Mouse (Mus musculus) spleen, postnatal 0 days (tissue): ENCODE results near the gene Nr4a1. TPM values are rescaled to one million over a fixed set of nuclear protein-coding genes. Genes with fewer than 3 reads are reported as not detected.

ENCODE experiments used
- polyA plus RNA-seq: library from polyadenylated mRNA; unstranded; fragments of >200 nt; fragmentation: Nextera tagmentation; extraction: Ambion mirVana; gene quantifications from 2 replicates; pipeline ENCODE4 v1.2.1, GENCODE M21; 2015

Gene Nr4a1
- 4.1 and 4.2 TPM in 2 replicates for polyA plus RNA-seq

DNA sequence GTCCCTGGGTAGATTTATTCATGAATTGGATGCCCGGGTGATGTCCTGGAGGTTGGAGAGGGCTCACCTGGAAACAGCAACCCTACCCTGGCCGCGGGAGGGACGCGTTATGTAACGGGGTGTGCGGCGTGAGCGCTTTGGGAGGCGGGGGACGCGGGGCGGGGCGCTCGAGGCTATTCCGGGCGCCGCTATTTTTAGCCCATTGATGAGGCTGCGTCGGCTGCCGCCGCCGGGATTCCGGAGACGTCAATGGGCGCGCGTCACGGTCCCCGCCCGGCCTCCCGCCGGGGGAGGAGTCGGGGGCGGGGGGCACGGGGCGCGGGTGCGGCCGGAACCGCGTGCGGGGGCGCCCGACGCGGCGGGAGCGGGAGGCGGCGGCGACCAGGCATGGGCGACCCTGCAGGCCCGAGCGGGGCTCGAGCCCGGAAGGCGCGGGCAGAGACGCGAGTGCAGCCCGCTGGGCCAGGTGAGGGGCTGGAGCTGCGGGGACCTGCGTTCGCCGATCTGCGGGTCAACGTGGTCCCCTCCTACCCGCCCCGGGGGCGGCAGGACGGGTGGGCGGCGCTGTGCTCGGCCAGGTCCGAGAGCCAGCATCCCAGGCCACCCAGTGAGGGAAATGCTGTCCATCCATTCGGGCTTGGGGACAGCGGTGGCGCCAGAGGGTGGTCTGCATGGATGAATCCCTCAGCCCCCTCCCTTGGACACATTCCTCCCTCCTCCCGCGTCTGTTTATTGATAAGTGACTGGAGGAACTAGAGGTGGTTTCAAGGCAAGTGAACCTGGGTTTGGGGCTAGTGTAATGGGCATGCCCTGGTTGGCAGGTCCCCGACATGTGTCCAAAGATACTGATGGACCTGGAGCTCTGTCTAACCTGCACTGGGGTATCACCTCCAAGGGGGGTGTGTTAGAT lies at the start of gene Nr4a1:
Gene Nr4a1, plus strand, starts transcription at position 384 of the 910 bp plus-strand sequence.

DNA sequence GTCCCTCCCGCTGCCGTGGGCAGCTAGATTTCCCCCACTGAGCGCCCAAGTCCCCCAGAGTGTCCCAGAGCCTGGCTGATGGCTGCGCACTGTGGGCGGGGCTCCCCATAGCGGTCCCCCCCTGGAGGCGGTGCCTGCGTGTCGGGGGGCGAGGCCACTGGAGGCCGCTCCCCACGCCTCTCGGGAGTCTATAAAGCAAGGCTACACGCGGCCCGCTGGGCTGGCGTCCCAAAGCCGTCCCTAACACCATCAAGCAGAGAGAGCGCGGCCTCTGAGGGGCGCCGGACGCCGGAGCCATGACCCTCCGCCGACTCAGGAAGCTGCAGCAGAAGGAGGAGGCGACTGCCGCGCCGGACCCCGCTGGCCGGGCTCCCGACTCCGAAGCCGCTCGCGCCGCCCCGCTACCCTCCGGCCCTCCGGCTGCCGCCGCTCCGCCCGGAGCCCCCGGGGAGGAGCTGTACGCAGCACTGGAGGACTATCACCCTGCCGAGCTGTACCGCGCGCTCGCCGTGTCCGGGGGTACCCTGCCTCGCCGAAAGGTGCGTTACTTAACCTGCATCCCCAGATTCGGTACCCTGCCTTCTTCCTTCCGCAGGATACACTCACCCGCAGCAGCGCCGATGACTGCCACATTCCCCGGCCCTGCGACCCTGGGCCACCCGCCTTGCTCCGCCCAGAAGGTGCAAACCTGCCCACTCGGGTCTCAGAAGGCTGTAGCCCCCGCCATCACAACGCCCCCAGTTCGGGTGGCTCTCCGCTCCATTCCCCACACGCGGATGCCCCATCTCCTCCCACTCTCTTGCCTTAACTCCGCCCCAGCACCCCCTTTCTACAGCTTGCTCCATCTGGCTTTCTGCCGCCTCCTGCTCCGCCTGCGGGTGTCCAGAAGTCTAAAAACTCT lies 29.8 kb upstream of the Nr4a1 start, which contains the start of gene Grasp:
Gene Grasp, plus strand, starts transcription at position 183 of the 901 bp plus-strand sequence.

DNA sequence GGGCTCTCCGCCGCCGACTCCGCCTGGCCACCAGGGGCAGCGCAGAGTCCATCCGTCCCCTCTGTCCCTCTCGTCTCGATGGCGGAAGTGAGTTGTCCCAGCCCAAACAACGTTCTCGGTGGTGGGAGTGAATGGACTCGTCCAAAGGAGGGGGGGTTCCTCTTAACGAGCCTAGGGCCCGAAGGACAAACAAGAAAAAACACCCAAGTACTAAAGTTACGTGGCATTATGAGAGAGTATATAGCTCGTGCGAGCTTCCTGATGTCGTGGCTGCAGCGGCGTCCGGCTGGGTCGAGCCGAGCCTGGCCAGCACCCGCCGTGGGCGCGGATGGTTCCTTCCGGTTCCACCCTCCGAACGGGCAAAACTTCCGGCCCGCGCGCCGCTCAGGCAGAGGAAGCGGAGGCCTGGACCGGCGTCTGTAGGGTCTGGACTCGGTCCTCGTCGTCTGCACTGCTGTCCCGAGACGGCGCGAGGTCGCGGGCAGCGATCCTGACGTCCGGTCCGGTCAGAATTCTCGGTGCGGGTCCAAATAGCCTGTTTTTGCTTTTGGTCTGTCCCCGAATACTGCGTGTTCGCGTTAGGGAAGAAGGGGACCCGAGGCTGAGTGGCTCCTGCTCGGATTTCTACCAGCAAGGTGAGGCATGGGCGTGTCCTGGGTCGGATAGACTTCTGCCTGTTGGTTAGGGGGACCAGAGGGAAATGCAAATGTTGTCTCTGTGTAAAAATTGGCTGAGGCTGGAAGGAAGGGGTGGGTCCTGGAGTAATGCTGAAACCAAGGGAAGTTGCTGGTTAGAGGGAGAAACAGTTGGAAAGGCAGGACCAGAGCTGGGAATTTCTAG lies 30.1 kb downstream of the Nr4a1 start, which contains the start of gene Atg101:
Gene Atg101, plus strand, starts transcription at position 362 of the 840 bp plus-strand sequence.

DNA sequence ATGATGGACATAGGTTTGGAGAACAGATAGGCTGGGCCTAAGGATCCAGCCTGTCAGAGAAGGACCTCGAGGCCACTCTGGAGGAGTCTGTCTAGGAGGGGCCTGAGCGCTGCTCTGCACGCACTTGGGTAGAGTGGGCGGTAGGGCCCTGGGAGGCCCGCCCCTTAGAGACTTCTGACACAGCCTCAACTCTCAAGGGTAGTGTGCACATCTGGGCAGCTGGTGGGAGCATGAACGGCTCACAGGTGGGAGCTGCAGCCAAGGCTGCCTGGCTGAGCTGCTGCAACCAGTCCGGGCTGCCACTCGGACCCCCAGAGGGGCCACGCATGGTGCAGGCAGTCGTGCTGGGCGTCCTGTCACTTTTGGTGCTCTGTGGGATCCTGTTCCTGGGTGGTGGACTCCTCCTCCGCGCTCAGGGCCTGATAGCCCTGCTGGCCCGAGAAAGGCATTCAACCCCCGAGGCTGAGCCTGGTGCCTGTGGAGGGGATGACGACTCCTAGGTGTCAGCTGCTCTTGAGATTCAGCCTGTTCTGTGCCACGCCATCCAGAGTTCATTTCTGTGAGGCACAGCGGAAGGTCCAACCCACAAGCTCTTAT lies 39.1 kb downstream of the Nr4a1 start, which contains the start of gene 6030408B16Rik:
Gene 6030408B16Rik, plus strand, starts transcription at position 188 of the 597 bp plus-strand sequence.

Other genes starting within 250 kb of the Nr4a1 start
- gene Gm47841, start 206.9 kb upstream of the Nr4a1 start, polyA plus RNA-seq = not detected in 2 replicates
- gene Fignl2, start 175.7 kb upstream of the Nr4a1 start, polyA plus RNA-seq = 0.12 and 0.18 TPM in 2 replicates
- gene Ankrd33, start 138.5 kb upstream of the Nr4a1 start, polyA plus RNA-seq = not detected in 2 replicates
- 8.4 and 12.8 TPM in 2 replicates for gene Acvrl1, start 125.7 kb upstream of the Nr4a1 start, polyA plus RNA-seq
- gene Acvr1b, start 80.2 kb upstream of the Nr4a1 start, polyA plus RNA-seq = 1.4 and 2.3 TPM in 2 replicates
- gene Grasp, start 30.1 kb upstream of the Nr4a1 start, polyA plus RNA-seq = 1.0 and 1.8 TPM in 2 replicates
- gene Atg101, start 30.0 kb downstream of the Nr4a1 start, polyA plus RNA-seq = 41.2 and 46.5 TPM in 2 replicates
- gene 6030408B16Rik, start 38.9 kb downstream of the Nr4a1 start, polyA plus RNA-seq = 4.9 and 7.6 TPM in 2 replicates
- gene Krt80, start 115.9 kb downstream of the Nr4a1 start, polyA plus RNA-seq = 1.0 and 1.7 TPM in 2 replicates
- 19.1 and 21.2 TPM in 2 replicates for gene Krt7, start 156.8 kb downstream of the Nr4a1 start, polyA plus RNA-seq
- gene Krt87, start 184.5 kb downstream of the Nr4a1 start, polyA plus RNA-seq = 0.05 and 0.34 TPM in 2 replicates
- gene Krt88, start 193.5 kb downstream of the Nr4a1 start, polyA plus RNA-seq = not detected in 2 replicates
- not detected in 2 replicates for gene Krt81, start 209.5 kb downstream of the Nr4a1 start, polyA plus RNA-seq
- 0.12 and 0.25 TPM in 2 replicates for gene Krt86, start 219.2 kb downstream of the Nr4a1 start, polyA plus RNA-seq
- 1.3 and 1.7 TPM in 2 replicates for gene Krt83, start 237.2 kb downstream of the Nr4a1 start, polyA plus RNA-seq